Mouse (Mus musculus): Measurements from ENCODE around the gene Nol3.

Nol3 gene

DNA sequence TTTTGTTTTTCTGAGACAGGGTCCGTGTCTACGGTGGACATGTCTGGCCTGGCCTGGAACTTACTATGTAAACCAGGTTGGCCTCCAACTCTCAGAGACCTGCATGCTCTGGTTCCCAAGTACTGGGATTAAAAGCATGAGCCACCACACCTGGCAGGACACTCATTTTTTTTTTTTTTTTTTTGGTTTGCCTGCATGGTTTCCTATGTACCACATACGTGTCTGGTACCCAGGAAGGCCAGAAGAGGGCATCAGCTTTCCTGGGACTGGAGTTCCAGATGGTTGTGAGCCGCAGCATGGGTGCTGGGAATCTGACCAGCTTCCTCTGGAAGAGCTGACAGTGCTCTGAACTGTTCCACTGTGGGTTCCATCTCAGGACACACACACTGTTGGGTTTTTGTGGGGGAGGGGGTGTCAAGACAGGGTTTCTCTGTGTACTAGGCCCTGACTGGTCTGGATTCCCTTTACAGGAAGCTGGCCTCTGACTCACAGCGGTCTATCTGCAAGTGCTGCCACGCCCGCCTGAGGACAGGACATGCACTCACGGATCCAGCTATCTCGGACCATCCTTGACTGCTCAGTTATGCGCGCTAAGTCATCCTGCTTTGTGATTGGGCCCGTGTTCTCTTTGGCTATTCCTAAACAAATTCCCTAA, 14.5 kb upstream of the Nol3 start:
- in situ Hi-C loops (cut with MboI; ENCODE audit: unreplicated experiment in 2 of 2), result loop anchor here in 1 of 2 experiments (10.0 kb wide), 1 partner anchor 97 kb away; no protein-coding TSS in a partner anchor

DNA sequence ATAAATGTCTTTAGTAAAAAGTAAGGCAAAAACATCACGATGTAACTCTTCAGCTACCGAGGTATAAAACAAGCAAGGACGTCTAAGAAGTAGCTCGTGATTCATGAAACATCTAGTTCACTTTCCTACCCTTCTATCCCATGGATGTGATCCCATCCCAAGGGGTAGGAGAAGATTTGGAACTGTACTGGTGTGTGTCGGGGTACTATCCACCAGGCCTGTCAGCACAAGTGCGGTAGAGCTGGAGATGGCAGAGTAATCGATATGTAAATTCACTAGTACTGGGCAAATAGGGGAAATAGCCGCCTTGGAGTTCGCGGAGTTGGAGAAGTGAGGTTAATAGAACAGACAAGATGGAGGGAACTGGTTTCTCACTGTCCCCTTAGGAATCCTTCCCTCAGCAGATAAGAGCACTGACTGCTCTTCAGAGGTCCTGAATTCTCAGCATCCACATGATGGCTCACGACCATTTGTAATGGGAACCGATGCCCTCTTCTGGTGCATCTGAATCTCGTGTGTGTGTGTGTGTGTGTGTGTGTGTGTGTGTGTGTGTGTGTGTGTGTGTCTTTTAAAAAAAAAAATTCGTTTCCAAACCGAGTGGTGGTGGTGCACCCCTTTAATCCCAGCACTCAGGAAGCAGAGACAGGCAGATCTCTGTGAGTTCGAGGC, 12.6 kb upstream of the Nol3 start:
- in situ Hi-C loops (cut with MboI; ENCODE audit: unreplicated experiment in 2 of 2), result loop anchor here in 1 of 2 experiments (10.0 kb wide), 1 partner anchor 99 kb away; no protein-coding TSS in a partner anchor

DNA sequence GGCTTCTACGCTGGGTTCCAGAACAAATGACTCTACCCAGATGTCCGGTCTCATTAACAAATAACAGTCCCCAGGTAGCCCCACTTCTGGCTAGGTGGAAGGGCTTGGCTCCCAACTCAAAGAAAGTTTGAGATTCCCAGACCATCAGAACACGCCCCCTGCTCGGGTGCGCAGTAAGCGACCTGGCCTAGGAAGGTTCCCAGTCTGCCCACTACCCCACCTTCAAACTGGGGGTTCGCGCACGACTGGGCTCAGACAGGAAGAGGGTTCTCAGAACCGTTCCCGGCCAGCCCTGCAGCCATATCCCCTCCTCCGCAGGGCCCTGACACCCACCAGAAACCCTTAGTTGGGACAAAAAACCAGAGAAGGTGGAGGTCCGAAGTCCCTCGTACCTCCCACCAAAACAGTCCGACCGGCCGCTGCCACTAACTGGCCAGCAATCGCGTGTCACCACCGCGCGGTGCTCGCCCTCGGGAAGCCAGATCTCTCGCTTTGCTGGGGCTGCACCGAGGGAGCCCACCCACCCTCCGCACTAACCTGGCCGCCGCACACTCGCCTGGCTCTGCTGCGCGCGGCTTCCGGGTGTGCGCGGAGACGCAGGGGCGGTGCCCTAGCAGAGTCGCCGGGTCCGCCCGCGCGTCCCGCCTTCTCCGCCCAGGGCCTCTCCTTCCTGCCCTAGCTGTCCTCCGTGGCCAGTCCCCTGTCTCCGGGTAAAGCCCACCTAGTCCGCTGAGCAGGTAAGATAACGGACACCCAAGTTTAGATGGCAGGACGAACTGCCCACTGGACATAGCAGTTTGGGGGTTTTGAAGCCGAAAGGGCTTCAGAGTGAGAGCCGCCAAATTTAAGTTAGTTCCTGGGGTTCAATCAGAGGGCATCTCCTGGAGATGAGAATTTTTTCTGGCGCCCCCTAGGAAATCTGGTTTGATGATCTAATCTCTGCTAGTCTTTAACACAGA, 11.6 kb upstream of the Nol3 start, which contains the start of the genes Tradd and Fbxl8:
Gene Tradd (minus strand): TSS at position 586 of the 959 bp plus-strand sequence.
Gene Fbxl8 (plus strand): TSS at position 625 of the 959 bp plus-strand sequence.
- in situ Hi-C loops (cut with MboI; ENCODE audit: unreplicated experiment in 2 of 2), result loop anchor here in 1 of 2 experiments (10.0 kb wide), 1 partner anchor 100 kb away; no protein-coding TSS in a partner anchor

DNA sequence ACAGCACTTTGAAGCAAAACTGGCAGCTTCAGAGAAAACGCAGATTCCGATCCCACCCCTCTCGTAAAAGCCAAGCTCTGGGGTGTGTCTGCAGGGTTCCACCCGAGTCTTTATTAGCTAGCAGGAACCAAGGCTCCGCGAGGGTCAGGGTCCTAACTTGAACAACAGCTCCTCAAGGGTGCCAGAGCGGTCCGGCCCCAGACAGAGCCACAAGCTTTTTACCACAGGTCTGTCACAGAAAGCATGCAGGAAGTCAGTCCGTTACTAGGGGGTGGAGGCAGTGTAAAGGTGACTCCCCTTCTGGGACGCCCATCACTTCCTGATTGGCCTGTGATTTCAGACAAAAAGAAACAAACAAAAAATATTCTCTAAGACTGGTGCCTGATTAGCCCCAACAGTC, 10.8 kb upstream of the Nol3 start:
- in situ Hi-C loops (cut with MboI; ENCODE audit: unreplicated experiment in 2 of 2), result loop anchor here in 1 of 2 experiments (10.0 kb wide), 1 partner anchor 100 kb away; no protein-coding TSS in a partner anchor

DNA sequence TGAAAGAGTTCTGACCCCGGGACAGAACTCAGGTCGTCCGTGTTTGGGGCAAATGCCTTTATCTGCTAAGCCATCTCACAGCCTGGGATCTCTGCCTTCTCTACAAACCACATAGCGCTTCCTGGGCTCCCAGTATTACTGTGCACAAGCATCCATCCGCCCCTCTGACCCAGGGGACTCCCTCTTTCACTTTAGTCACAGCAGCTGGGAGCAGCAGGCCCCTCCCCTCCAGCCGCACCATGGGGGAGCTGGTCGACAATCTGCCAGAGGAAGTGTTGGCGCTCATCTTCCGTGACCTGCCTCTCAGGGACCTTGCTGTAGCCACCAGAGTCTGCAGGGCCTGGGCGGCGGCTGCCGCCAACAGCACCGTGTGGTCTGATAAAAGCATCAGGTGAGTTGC, 9.2 kb upstream of the Nol3 start:
- in situ Hi-C loops (cut with MboI; ENCODE audit: unreplicated experiment in 2 of 2), result loop anchor here in 1 of 2 experiments (10.0 kb wide), 1 partner anchor 102 kb away; no protein-coding TSS in a partner anchor

DNA sequence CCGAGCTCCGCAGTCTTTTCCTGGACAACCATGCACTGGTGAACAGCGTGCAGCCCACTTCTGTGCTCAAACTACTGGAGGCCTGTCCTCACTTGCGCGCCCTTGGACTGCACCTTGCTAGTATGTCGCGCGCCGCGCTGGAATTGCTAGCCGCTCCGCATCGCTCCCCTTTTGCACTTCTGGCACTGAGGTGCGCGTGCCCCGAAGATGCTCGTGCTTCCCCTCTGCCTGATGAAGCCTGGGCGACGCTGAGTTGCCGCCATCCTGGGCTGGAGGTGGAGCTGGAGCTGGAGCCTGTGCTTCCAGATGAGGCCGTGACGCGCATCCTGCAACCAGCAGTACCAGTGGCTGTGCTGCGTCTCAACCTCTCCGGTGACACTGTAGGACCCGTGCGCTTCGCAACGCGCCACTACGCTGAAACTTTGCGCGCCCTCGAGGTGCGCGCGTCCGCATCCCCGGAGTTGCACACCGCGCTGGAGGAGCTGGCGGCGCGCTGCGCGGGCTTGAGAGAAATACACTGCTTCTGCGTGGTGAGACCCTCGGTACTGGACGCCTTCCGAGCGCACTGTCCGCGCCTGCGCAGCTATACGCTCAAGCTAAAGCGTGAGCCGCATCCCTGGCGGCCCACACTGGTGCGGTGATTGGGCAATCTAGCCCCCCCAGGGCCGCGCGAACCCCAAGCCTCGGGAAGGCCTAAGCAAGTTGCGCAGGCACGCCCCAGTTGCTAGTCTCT, 7.4 kb upstream of the Nol3 start:
- in situ Hi-C loops (cut with MboI; ENCODE audit: unreplicated experiment in 2 of 2), result loop anchor here in 1 of 2 experiments (10.0 kb wide), 1 partner anchor 104 kb away; no protein-coding TSS in a partner anchor

DNA sequence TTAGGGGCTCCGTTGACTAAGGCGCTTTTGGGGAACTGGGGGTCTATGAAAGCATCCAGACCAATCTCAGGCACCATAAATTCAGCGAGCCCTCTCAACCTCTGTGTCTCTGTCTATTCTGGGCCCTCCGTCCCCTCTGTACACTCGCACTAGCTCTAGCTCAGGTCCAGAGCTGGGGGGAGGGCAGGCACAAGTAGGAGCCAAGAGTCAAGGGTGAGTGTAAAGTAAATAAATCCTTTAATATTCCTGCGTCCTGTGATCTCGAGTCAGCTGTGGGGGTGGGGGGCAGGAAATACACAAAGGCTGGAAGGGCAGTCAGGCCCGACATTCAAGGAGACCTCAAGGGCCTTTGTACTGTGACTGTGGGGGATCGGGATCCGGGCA, 6.9 kb upstream of the Nol3 start:
- in situ Hi-C loops (cut with MboI; ENCODE audit: unreplicated experiment in 2 of 2), result loop anchor here in 1 of 2 experiments (10.0 kb wide), 1 partner anchor 104 kb away; no protein-coding TSS in a partner anchor

DNA sequence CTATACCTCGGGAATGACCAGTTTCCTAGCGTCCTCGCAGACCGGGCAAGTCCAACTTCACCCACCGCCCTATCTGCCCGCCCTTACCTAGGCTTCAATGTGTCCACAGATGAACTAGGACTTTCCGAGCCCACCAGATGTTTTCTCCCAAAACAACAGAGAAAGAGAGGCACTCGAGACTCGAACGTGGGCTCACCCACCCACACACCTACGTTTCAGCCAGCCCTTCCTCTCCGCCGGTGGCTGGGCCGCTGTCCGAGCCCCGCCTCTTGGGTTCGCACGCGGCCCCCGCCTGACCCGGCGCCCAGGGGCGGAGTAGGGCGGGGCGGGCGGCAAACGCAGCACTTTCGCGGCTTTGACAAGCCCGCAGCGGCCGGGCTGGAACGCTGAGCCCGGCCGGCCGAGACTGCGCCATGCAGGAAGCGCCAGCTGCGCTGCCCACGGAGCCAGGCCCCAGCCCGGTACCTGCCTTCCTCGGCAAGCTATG, 6.4 kb upstream of the Nol3 start, which contains the start of gene Hsf4:
Gene Hsf4 (plus strand): TSS at position 341 of the 487 bp plus-strand sequence.
- in situ Hi-C loops (cut with MboI; ENCODE audit: unreplicated experiment in 2 of 2), result loop anchor here in 1 of 2 experiments (10.0 kb wide), 1 partner anchor 105 kb away; no protein-coding TSS in a partner anchor

DNA sequence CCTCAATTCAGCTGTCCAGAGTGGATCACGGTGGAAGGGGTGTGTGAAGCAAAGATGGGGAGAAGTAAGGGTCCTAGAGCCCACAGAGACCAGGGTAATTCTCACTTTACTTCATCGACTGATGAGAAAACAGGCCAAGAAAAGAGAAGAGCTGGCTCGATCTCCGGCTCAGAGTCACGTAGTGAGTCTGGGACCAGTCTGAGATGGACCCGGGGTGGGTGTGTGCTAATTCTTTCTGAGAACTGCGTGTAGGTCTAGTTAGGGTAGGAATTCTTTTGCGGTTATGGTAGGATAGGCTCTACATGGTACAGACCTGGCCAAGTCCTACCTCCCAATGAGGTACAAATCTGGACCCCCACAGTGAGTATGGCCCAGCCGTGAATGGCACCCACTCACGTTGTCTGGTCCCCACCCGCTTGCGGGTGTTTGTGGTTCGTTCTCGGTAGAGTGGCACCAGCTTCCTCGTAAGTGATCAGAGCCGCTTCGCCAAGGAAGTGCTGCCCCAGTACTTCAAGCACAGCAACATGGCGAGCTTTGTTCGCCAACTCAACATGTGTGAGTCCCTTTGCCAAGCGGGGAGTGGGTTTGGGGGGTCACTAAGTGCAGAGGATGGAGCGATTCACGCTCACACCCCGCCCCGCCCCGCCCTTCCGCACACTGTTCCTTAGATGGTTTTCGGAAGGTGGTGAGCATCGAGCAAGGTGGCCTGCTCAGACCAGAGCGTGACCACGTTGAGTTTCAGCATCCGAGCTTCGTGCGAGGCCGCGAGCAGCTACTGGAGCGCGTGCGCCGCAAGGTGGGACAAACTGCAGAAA, 5.6 kb upstream of the Nol3 start:
- in situ Hi-C loops (cut with MboI; ENCODE audit: unreplicated experiment in 2 of 2), result no loop called here

DNA sequence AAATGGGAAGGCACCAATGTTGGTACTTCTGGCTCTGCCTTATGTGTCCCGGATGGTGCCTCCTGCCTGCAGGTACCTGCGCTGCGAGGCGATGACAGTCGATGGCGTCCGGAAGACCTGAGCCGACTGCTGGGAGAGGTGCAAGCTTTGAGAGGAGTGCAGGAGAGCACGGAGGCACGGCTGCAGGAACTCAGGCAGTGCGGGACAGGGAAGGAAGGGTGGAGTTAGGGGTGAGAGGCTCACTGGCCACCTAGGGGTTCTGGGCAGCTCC, 5.1 kb upstream of the Nol3 start:
- in situ Hi-C loops (cut with MboI; ENCODE audit: unreplicated experiment in 2 of 2), result no loop called here

DNA sequence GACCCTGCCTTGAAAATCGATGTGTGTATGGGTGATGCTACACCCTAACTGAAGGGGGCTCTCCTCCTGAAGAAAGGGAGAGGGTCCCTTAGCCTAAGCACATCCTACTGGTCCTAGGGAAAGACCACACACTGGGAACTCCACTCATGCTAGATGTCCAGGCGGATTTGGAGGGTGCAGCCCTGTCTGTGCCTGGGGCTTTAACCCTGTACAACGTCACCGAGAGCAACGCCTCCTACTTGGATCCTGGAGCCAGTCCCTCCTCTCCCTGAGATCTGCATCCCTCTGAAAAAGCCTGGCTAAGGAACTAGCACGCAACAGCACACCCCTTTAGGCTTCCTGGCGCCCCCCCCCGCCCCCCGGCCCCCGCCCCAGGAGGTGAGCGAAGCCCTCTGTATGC, 553 bp upstream of the Nol3 start:
- in situ Hi-C loops (cut with MboI; ENCODE audit: unreplicated experiment in 2 of 2), result no loop called here

DNA sequence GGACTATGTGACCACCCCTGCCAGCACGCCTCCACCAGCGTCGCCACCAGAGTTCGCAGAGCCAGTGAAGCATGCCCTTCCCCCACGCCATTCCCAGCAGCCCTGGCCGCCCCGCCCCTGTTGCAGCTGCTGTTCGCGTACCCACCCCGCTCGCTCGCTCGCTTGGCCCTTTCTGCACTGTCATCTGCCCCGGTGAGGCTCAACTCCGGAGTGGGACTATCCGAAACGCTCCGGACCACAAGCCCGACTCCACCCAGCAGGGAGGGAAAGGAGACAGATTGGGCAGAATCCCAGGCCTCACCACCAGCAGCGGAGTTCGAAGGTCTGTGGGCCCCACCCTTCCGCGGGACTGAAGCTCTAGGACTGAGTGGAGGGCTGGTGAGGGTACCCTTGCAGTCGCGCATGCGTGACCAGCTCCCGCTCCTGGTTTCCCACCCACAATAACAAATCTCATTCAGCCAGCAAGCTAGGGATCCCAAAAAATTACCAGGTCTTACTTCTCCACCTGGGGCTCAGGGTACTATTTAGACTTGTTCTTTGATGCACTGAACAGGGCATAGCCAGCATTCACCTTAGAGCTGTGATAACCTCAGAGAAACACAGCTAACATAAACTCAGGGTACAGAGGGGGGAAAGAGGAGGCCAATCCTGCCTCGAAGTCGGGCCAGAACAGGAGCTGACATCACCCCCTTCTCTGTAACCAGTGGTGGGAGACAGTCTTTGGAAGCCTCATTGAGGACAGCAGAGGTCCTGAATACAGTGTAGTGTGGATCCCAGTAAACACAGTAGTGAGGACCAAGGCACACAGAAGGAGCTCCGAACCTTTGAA, 566 bp downstream of the Nol3 start:
- in situ Hi-C loops (cut with MboI; ENCODE audit: unreplicated experiment in 2 of 2), result no loop called here

DNA sequence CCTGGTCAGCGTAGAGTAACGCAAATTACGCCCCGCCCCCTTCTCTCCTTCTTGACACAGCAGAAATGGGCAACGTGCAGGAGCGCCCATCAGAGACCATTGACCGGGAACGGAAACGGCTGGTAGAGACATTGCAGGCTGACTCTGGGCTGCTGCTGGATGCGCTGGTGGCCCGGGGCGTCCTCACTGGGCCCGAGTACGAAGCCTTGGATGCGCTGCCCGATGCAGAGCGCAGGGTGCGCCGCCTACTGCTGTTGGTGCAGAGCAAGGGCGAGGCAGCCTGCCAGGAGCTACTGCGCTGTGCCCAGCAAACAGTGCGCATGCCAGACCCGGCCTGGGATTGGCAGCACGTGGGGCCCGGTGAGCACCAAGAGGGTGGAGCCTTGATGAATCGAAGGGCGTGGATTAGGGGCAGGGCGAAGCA, 3.0 kb downstream of the Nol3 start:
- in situ Hi-C loops (cut with MboI; ENCODE audit: unreplicated experiment in 2 of 2), result no loop called here

DNA sequence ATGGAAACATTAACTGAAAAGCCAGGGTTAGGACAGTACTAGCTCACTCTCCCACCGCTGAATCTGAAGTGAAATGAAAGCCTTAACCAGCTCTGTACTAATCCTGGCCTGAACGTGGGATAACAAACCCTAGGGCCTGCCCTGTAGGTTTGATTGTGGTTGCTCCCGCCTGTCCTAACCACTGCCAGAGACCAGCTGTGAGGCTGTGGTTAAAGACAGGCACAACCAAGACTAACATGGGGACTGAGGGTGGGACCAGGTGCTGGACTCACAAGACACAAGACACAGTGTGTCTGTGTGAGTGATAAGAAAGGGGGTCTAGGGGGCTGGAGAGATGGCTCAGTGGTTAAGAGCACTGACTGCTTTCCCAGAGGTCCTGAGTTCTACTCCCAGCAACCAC, 4.6 kb downstream of the Nol3 start:
- in situ Hi-C loops (cut with MboI; ENCODE audit: unreplicated experiment in 2 of 2), result loop anchor here (5.0 to 10.0 kb wide), 2 partner anchors 56 to 158 kb away; partner anchors contain the start of gene D230025D16Rik (in 1 of the 2)

DNA sequence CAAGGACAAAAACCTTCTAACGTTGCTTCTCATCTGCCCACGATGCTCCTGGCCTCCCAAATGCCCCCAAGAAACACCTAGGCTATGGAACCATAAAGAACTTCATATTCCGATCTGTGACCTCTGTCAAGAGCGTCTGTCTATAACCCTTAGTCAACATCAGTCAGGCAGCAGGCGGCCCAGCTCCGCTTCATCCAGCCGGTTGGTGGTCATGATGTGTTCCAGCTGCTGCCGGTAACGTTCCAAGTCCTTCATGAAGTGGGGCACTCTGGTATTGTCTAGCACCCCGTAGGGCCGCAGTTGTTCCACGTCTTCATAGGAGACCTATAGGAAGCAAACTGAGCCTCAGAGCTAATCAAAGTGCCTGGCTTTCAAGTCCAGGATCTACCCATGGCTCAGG, 5.9 kb downstream of the Nol3 start:
- in situ Hi-C loops (cut with MboI; ENCODE audit: unreplicated experiment in 2 of 2), result loop anchor here (5.0 to 10.0 kb wide), 2 partner anchors 57 to 160 kb away; partner anchors contain the start of gene D230025D16Rik (in 1 of the 2)

DNA sequence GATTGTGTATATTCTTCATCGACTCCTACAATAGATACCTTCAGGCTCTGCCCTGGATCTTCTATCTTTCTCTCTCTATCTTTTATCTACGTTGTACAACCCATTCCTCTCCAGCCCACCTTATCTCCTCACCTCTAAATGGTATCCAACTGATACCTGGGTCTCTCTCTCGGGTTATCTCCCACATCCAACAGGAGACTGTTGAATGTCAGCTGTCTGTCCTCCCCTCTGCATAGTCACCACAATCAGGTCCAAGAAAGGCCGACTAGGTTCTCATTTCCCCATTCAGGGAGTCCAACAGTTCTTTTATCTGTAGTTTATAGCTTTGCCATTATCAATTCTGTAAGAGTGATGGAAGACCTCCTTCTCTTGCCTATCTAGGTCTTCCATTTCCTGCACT, 6.3 kb downstream of the Nol3 start:
- in situ Hi-C loops (cut with MboI; ENCODE audit: unreplicated experiment in 2 of 2), result loop anchor here (5.0 to 10.0 kb wide), 2 partner anchors 57 to 160 kb away; partner anchors contain the start of gene D230025D16Rik (in 1 of the 2)

DNA sequence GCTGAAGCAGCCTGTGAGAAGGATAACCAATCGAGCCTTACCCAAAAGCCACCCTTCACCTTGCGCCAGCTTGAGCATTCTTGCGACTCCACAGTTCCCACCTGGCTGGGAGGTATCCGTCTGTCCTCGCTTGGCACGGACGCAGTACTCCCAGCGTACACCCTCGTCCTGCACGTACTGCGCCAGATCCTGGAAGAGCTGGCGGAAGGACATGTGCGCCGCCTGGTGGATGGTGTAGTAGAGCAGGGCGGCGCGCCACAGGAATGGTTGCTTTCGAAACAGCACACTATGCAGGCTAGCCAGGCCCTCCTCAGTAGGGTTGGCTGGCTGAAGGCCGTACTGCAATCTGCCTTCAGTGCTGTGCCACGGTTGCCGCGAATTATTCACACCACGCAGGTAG, 7.1 kb downstream of the Nol3 start:
- in situ Hi-C loops (cut with MboI; ENCODE audit: unreplicated experiment in 2 of 2), result loop anchor here (5.0 to 10.0 kb wide), 2 partner anchors 58 to 161 kb away; partner anchors contain the start of gene D230025D16Rik (in 1 of the 2)
